Mouse (Mus musculus) yolk sac, embryonic 10.5 days (tissue): ENCODE data around the gene Exosc5.

ENCODE experiments used
- DNase-seq: peaks from one replicate; pipeline ENCODE4 v3.0.0-alpha.2; 2017; ENCODE audit warnings: low spot score

The Exosc5 gene

DNA sequence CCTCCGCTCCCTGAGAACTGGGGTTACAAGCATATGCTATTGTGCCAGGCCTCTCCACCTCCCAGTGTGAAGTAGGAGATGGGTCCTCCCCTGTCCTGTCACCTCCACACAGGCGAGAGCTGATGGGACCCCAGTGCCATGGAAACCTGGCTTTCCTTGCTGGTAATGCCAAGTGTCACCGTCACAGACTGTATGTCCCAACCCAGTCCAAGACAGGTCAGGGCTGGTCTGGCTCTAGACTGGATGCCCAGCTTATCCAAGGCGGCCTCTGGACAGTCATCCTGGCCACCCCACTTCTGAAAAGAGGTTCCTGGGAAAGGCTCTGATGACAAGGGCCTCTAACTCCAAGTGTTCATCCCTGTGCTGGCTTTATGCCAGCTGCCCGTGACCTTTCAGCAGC is 21.9 kb upstream of the Exosc5 start:
- DNase-seq, result no peak

GRCm38 (mm10) chr7:25639754-25640153 is 19.2 kb upstream of the Exosc5 start:
- DNase-seq, result no peak

GRCm38 (mm10) chr7:25644136-25644535 is 14.8 kb upstream of the Exosc5 start:
- no peak for DNase-seq

DNA sequence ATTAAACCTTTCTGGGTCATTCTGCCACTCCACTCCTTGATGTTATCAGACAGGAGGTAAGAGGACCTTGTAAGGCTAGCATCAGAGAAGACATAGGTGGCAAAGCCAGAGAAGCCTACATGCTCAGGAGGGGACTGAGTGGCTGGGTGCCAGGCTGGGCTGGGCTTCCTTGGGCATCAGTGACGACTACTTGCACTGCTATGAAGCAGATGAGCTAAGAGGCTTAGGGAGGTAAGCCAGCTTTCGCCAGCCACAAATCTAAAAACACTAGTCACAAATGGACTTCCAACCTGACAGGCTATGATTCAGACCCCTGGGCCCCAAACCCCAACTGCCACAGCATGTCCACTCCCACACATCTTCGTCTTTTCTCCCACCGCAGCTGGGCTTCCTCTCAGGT is 14.3 kb upstream of the Exosc5 start:
- no peak for DNase-seq

DNA sequence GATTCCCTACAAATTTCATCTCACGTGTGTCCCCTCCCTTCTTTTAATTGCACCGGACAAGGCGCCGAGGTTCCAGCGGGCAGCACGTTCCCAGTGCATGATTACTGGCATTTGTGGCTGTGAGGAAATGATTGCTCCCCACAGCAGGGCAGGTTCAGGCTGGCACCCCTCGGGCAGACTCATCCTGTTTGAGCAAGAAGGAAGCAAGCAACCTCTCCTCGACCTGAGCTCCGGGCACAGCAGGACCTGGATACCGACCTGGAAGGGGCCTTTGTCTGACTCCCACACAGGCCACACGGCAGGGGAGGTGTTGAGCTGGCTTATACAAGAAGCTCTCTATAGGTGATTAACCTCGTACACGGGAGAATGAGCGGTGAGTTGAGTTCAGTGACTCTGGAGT is 13.9 kb upstream of the Exosc5 start:
- no peak for DNase-seq

DNA sequence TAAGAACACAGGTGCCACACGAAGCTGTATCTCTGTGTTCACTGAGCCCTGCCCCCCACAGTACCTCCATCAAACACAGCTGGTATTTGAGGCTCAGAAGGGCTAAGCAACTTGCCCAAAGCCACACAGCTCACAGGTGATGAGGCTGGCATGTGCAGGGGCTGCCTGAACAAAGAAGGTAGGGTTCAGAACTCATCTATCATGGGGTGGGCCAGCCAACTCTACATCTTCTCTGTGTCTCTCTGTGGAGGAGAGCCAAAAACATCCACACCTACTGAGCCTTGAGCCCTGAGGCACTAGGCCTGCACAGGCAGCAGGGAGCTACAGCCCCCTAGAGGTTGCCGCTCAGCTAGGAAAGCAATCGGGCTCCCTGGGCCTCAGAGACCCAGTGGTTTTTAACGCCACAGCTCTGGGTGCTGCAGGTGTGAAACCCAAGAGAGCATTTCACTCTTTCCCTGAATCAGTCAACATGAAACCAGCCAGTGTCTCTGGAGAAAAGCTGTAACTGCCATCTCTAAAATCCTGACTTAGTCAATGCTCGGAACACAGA is 11.3 kb upstream of the Exosc5 start:
- no peak for DNase-seq

GRCm38 (mm10) chr7:25649839-25650238 is 9.1 kb upstream of the Exosc5 start:
- DNase-seq, result no peak

DNA sequence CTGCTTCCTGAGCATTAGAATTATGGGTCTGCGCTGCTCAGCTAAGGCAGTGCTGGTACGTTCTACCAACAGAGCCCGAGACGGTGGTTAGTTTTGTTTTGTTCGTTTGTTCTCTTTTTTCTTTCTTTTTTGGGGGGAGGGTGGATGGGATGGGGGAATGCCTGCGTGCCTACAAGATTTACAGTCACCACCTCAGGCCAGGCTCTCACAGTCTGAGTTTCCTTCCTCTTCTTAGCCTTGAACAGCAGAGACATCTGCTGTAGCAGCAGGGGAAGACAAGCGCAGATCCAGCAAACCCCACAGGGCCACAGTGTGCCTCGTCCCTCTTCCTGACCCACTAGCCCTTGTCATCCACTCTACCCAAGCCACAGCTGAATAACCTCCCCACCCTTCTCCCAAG is 7.7 kb upstream of the Exosc5 start:
- DNase-seq, result no peak

- DNase-seq, result no peak
Measured at GRCm38 (mm10) chr7:25652244-25652759, 6.7 kb upstream of the Exosc5 start.

DNA sequence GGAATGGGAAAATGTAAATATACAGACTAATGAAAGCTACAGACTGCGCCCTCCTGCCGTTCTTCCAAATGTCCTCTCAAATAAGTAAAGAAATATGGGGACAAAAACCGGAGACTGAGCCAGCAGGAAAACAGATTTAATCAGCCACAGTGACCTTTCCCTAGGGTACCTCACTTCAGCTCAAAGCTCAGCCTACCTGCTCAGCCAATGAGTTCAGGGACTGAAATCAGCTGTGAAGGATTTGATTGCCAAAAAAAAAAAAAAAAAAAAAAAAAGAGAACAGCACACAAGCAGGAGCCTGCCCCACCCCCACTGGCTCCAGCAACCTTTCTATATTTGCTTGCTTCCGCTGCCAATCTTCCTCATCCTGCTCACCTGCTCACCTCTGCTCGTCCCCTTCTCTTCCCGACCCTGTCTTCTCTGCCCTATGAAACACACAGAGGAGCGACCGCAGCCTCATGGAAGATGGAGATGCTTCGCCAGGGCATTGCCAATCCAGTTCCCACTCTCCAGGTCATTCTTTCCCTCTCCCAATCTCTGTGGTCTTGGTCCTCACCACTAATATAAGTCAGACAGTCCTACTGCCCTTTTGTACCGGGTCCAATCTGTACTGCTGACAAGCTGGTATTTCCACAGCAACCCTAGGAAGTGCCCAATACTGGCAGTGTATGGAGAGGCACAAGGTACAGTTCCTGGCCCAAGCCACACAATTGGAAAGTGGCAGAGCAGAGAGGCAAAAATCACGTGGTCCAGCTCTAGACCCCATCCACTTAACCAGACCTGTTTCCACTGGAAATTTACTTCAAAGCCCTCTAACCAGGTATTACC is 3.1 kb upstream of the Exosc5 start:
- no peak for DNase-seq

GRCm38 (mm10) chr7:25657785-25658184 is 1.2 kb upstream of the Exosc5 start:
- DNase-seq, result no peak

- DNase-seq, result no peak
Measured at GRCm38 (mm10) chr7:25666381-25666780, 7.4 kb downstream of the Exosc5 start.

- no peak for DNase-seq
Measured at GRCm38 (mm10) chr7:25669158-25669557, 10.2 kb downstream of the Exosc5 start.

DNA sequence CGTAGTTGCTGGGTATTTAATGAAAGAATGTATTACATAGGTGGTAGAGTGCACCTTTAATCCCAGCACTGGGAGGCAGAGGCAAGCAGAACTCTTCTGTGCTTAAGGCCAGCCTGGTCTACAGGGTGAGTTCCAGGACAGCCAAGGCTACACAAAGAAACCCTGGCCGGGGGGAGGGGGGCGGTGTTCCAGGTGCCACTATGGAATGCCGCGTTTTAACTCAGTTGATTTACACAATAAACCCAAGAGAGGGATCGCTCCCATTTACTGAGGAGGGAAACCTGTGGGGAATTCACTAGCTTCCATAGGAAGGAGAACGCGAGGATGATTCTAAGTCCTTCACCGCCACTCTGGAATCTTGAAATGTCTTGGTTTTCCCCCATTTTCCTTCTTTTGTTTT is 10.7 kb downstream of the Exosc5 start:
- no peak for DNase-seq

DNA sequence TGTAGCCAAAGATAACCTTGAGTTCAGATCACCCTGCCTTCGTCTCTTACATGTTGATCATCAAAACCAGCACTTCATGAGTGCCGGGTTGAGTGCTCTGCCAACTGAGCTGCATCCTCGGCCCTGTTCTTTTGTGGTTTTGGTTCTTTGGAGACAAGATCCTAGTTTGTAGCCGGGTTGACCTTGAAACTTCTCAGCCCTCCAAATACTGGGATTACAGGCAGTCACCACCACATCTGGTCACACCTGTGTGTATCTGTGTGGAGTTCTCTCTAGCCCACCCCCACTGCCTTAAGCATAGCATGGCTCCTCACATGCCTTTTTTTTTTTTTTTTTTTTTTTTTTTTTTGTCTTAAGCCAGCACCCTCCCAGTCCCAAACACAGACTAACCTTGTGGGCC is 11.1 kb downstream of the Exosc5 start:
- DNase-seq, result no peak

DNA sequence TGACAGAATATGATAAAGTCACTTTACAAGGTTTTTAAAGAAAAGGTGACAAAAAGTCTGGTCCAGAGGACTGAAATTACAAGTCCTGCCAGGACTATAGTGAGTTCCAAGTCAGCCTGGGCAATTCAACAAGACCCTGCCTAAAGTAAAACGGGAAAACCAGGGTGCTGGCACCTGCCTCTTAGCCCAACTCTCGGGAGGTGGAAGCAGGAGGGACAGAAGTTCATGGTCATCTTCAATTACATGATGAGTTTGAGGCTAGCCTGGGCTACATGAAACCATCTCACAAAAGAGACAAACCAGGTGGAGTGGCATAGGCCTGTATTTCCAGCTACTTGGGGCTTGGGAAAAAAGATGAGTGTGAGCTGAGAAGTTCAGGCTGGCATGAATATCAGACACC is 12.7 kb downstream of the Exosc5 start:
- no peak for DNase-seq

DNA sequence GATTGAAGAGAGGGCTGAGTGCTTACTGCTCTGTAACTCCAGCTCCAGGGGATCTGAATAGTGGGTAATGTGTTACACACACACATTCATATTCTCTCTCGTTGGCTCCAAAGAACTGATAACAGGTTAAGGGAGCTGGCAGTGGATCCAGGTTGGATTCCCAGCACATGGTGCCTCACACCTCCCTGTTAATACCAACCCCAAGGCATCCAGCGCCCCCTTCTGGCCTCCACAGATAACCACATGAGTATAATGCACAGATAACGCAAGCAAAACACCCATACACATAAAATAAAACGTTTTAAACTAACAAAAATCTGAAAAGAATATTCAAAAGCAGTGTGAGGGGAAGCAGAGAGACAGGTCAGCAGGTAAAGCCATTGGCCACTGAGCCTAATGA is 13.5 kb downstream of the Exosc5 start:
- DNase-seq, result no peak

DNA sequence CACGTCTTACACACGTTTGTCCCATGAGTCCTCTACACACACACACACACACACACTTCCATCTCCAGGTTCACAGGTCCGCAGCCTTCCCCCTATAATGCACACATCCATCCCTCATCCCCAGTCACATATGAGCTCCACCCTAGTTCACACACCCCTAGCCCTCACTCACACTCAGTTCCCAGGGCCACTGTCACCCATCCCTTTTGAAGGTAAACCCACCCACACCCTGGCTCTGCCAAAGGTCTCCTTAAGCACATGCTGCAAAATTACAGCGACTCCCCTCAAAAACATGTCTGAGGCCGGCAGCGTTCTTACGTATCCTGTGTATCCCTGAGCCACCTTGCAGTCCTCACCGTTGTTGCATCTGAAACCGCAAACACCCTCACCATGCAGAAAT is 15.3 kb downstream of the Exosc5 start:
- no peak for DNase-seq

GRCm38 (mm10) chr7:25674719-25675300 is 15.8 kb downstream of the Exosc5 start, which contains the start of gene Tmem91:
Tmem91 (minus strand) TSS chr7:25675166.
- no peak for DNase-seq

GRCm38 (mm10) chr7:25675405-25675804 is 16.4 kb downstream of the Exosc5 start:
- DNase-seq, result no peak

GRCm38 (mm10) chr7:25676085-25676781 is 17.3 kb downstream of the Exosc5 start:
- no peak for DNase-seq

DNA sequence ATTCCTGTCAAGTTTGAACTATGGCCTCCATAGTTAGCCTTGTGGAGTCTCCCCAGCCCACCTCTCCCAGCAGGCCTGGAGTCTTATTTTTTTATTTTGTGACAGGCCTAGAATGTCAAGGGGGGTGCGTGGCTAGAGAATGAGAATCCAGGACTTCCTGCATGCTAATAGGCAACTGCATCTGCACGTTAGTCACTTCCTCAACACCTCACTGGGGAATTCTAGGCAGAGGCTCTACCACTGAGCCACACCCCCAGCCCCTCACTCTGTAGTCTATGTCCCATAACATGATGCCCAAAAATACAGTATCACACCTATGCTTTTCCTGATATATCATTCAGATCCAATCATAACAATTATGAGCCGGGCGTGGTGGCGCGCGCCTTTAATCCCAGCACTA is 18.0 kb downstream of the Exosc5 start:
- no peak for DNase-seq

- no peak for DNase-seq
Measured at GRCm38 (mm10) chr7:25679971-25680370, 21.0 kb downstream of the Exosc5 start.
